Mouse (Mus musculus) forebrain, embryonic 12.5 days (tissue): ENCODE measurements around the gene Nav3. TPM values are rescaled to one million over a fixed set of nuclear protein-coding genes. Genes with fewer than 3 reads are reported as not detected.

Experiments used
- ATAC-seq: fragments of 200-750 bp; cut with Nextera tagmentation; 2 replicates; pipeline ENCODE4 v1.8.0; 2017; ENCODE audit warnings: moderate TSS enrichment; ENCODE audit not compliant: low FRiP score
- H3K27ac ChIP-seq: fragments of 300-500 bp; sonication (generic); 2 replicates; pipeline ENCODE4 v1.5.1; 2016; ENCODE audit warnings: mild to moderate bottlenecking
- H3K27me3 ChIP-seq: fragments of 300-500 bp; sonication (generic); 2 replicates; pipeline ENCODE4 v1.6.1; 2016; ENCODE audit warnings: mild to moderate bottlenecking
- H3K36me3 ChIP-seq: fragments of 300-500 bp; sonication (generic); replicated peaks from 2 replicates; pipeline ENCODE4 v1.6.1; 2016; ENCODE audit warnings: mild to moderate bottlenecking
- H3K4me1 ChIP-seq: fragments of 300-500 bp; sonication (generic); 2 replicates; pipeline ENCODE4 v1.6.1; 2016
- H3K4me2 ChIP-seq: fragments of 300-500 bp; sonication (generic); 2 replicates; pipeline ENCODE4 v1.6.1; 2016; ENCODE audit warnings: mild to moderate bottlenecking, moderate library complexity
- H3K4me3 ChIP-seq: fragments of 300-500 bp; sonication (generic); replicated peaks from 2 replicates; pipeline ENCODE4 v1.5.1; 2016; ENCODE audit warnings: mild to moderate bottlenecking
- H3K9ac ChIP-seq: fragments of 300-500 bp; sonication (generic); 2 replicates; pipeline ENCODE4 v1.6.1; 2016; ENCODE audit warnings: mild to moderate bottlenecking
- H3K9me3 ChIP-seq: fragments of 300-500 bp; sonication (generic); 2 replicates; pipeline ENCODE4 v1.6.1; 2016
- whole genome bisulfite sequencing: fragments of 180-500 bp; shearing (Covaris S2); methylation state at CpG from one replicate; pipeline ENCODE4 v1.1.7; 2016; 5-methylcytosine and 5-hydroxymethylcytosine counted together
- polyA plus RNA-seq: library from polyadenylated mRNA; unstranded; fragments of >200 nt; fragmentation: Nextera tagmentation; extraction: Ambion mirVana; gene quantifications from 2 replicates; pipeline ENCODE4 v1.2.1, GENCODE M21; 2016

Nav3 gene
- polyA plus RNA-seq, 1 experiment from 2014 or later, result 10.7 TPM

- no peak overlapping the region for H3K4me3 ChIP-seq
- H3K9ac ChIP-seq, result no peak overlapping the region
- H3K9me3 ChIP-seq, result 0 out of 2 replicates have a peak, but pooled peaks cover 5% of the 10 kb centered on the region
- ATAC-seq, result peak; percentile 55; the same call in 1 of the 2 replicates
- no peaks in the 10 kb centered on the region for H3K27me3 ChIP-seq
- no peak overlapping the region for H3K27ac ChIP-seq
- no peaks in the 10 kb centered on the region for H3K36me3 ChIP-seq
- no peaks in the 10 kb centered on the region for H3K4me1 ChIP-seq
- WGBS, result 53% methylated on average over 3 of the region's 3 CpGs
- H3K4me2 ChIP-seq, result no peak overlapping the region
Observed at GRCm38 (mm10) chr10:109746901-109747300, 709.1 kb downstream of the Nav3 start.

- Histone ChIP-seq H3K27ac (no peak overlapping the region), H3K4me2 (no peak overlapping the region), H3K36me3 (no peaks in the 10 kb centered on the region), H3K9ac (no peak overlapping the region), H3K4me1 (no peaks in the 10 kb centered on the region), H3K27me3 (no peaks in the 10 kb centered on the region), H3K4me3 (no peak overlapping the region), H3K9me3 (0 out of 2 replicates have a peak, but pooled peaks cover 5% of the 10 kb centered on the region)
- ATAC-seq, result no peak
- WGBS, result 55% methylated on average over 2 of the region's 2 CpGs
Observed at GRCm38 (mm10) chr10:109741664-109742063, 714.3 kb downstream of the Nav3 start.

- no peaks in the 10 kb centered on the region for H3K4me1 ChIP-seq
- H3K27ac ChIP-seq, result no peak overlapping the region
- WGBS, result 38% methylated on average over 3 of the region's 3 CpGs
- no peaks in the 10 kb centered on the region for H3K27me3 ChIP-seq
- H3K9me3 ChIP-seq, result 0 out of 2 replicates have a peak, but pooled peaks cover 5% of the 10 kb centered on the region
- no peaks in the 10 kb centered on the region for H3K36me3 ChIP-seq
- ATAC-seq, result no peak
- no peak overlapping the region for H3K9ac ChIP-seq
- no peak overlapping the region for H3K4me2 ChIP-seq
- no peak overlapping the region for H3K4me3 ChIP-seq
Observed at GRCm38 (mm10) chr10:109740326-109740725, 715.7 kb downstream of the Nav3 start.

DNA sequence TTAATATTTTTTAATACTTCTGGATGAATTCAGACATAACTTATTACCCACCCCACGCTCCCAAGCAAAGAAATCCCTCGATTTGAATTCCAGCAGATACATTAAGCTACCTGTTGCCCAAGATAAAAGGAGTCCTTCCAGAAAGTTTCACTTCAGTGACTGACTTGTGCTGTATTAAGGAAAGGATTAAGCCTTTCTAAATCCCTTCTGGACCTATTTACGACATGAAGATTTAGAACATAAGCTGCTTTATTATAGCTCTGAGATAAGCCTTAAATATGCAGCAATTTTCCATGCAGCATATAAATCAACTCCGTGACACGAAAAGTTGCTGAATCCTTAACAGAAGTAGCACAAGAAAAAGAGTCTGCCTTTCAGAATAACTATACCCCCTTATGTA, 732.4 kb downstream of the Nav3 start:
- Histone ChIP-seq H3K4me3 (no peak overlapping the region), H3K4me1 (no peaks in the 10 kb centered on the region), H3K36me3 (no peaks in the 10 kb centered on the region), H3K9ac (no peak overlapping the region), H3K4me2 (no peak overlapping the region), H3K9me3 (no peaks in the 10 kb centered on the region), H3K27ac (no peak overlapping the region), H3K27me3 (no peaks in the 10 kb centered on the region)
- no peak for ATAC-seq
- WGBS, result 69% methylated on average over 5 of the region's 5 CpGs

- ATAC-seq, result no peak
Observed at GRCm38 (mm10) chr10:109718808-109719207, 737.2 kb downstream of the Nav3 start.

DNA sequence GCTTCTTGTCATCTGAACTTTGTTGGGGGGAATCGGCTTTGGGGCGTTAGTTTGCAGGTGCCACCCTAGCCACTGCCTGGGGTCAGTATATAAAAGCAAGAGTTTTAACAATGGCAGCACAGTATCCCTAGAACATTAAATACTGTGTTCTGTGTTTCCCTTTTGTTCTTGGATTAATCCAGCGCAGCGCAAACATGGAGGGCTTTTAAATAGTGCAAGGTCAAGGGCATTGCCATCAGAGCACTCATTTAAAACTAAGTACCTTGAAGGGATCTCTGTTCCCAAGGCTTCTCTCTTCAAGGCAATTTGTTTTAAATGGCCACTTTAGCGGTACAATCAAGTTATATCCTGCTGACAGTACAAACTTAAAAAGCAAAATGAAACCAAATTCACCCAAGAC, 737.6 kb downstream of the Nav3 start:
- WGBS, result 18% methylated on average over 5 of the region's 5 CpGs
- H3K27me3 ChIP-seq, result no peaks in the 10 kb centered on the region

More at GRCm38 (mm10) chr10:109718808-109719207, 737.2 kb downstream of the Nav3 start:
- no peak overlapping the region for H3K9ac ChIP-seq
- no peak overlapping the region for H3K4me2 ChIP-seq
- H3K4me3 ChIP-seq, result no peak overlapping the region
- H3K36me3 ChIP-seq, result no peaks in the 10 kb centered on the region
- H3K9me3 ChIP-seq, result no peaks in the 10 kb centered on the region
- H3K27me3 ChIP-seq, result no peaks in the 10 kb centered on the region
- WGBS, result 47% methylated on average over 2 of the region's 2 CpGs
- H3K27ac ChIP-seq, result no peak overlapping the region
- peaks cover 6% of the 10 kb centered on the region; the same call in 1 of the 2 replicates for H3K4me1 ChIP-seq

DNA sequence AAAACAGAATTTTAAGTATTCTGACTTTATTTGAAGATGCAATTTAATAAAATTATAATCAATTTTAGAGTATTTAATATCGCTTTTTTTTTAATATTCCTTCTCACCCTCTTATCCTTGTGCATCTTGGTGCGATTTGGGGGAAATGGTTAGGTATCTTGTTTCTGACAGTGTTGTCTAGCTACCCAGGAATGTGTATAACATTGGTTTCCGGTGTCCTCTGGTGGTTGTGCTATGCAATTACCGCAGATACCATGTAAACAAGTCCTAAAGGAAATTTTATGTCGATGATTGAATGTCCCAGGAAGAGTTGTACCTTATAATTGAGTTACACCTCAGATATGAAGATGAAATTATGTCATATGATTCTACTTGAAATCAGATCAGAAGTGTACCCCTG, 743.0 kb downstream of the Nav3 start:
- peak; percentile 82; the same call in 1 of the 2 replicates for ATAC-seq
- whole genome bisulfite sequencing, result 41% methylated on average over 5 of the region's 5 CpGs

More for the DNA sequence above, 737.6 kb downstream of the Nav3 start:
- ATAC-seq, result peak; percentile 39; the same call in 1 of the 2 replicates
- Histone ChIP-seq H3K27ac (no peak overlapping the region), H3K4me3 (no peak overlapping the region), H3K36me3 (no peaks in the 10 kb centered on the region), H3K9me3 (no peaks in the 10 kb centered on the region), H3K4me2 (no peak overlapping the region), H3K9ac (no peak overlapping the region), H3K4me1 (peaks cover 6% of the 10 kb centered on the region; the same call in 1 of the 2 replicates)

GRCm38 (mm10) chr10:109699771-109700335, 756.2 kb downstream of the Nav3 start:
- H3K9me3 ChIP-seq, result no peaks in the 10 kb centered on the region
- 47% methylated on average over 3 of the region's 3 CpGs for WGBS
- H3K4me1 ChIP-seq, result no peaks in the 10 kb centered on the region
- H3K9ac ChIP-seq, result no peak overlapping the region
- H3K36me3 ChIP-seq, result no peaks in the 10 kb centered on the region
- H3K27ac ChIP-seq, result no peak overlapping the region
- H3K4me2 ChIP-seq, result no peak overlapping the region
- ATAC-seq, result no peak
- no peaks in the 10 kb centered on the region for H3K27me3 ChIP-seq
- H3K4me3 ChIP-seq, result no peak overlapping the region

More for the DNA sequence above, 743.0 kb downstream of the Nav3 start:
- Histone ChIP-seq H3K9me3 (no peaks in the 10 kb centered on the region), H3K27me3 (no peaks in the 10 kb centered on the region), H3K4me2 (no peak overlapping the region), H3K4me3 (no peak overlapping the region), H3K36me3 (no peaks in the 10 kb centered on the region), H3K4me1 (peaks cover 1% of the 10 kb centered on the region; the same call in 1 of the 2 replicates), H3K27ac (no peak overlapping the region), H3K9ac (no peak overlapping the region)

GRCm38 (mm10) chr10:109690564-109690963, 765.4 kb downstream of the Nav3 start:
- WGBS, result 81% methylated on average over 3 of the region's 3 CpGs
- no peak overlapping the region for H3K27ac ChIP-seq
- H3K9ac ChIP-seq, result no peak overlapping the region
- no peaks in the 10 kb centered on the region for H3K27me3 ChIP-seq
- H3K4me3 ChIP-seq, result no peak overlapping the region
- no peaks in the 10 kb centered on the region for H3K9me3 ChIP-seq
- no peaks in the 10 kb centered on the region for H3K36me3 ChIP-seq
- H3K4me2 ChIP-seq, result no peak overlapping the region
- no peaks in the 10 kb centered on the region; the same call in 1 of the 2 replicates for H3K4me1 ChIP-seq
- ATAC-seq, result no peak

DNA sequence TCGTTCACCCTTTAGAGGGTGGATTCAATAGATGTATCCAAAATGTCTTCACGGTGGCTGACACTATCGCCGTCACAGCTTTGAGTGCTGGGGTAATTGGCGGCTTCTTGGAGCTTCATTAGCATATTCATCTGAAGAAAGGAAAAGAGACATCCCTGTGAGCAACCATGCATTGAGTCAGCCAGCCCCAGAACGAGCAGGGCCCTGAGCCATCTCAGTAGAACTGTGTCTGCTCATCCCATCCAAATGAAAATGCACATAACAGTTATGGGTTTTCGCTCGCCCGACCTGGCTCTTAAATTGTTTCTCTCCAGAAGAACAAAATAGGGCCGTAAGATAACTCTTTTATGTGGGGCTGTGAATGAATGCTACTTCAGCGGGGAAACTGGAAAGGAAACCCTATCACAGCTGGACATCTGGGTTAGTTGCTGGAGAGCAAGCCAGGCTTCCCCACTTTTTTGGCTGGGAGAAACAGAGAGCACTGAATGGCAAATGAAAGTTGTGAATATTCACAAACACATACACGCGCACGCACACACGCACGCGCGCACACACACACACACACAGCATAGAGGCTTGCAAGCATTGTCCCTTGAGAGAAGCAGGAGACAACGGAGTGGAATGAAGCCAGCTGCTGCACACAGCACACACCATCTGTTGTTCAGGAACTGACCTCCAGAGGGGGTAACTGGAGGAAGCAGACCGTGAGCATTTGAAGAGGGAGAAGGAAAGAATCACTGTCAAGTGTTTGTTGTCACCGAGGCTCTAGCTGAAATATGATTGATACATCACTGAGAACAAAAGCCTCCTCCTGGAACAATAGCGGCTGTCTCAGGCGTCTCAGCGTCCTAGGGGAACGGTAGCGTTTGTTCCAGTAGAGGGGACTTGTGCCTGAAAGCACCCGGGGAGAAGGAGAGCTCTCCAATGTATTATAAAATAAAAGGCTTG, 771.6 kb downstream of the Nav3 start:
- H3K9me3 ChIP-seq, result no peaks in the 10 kb centered on the region
- 18% methylated on average over 27 of the region's 27 CpGs for WGBS

DNA sequence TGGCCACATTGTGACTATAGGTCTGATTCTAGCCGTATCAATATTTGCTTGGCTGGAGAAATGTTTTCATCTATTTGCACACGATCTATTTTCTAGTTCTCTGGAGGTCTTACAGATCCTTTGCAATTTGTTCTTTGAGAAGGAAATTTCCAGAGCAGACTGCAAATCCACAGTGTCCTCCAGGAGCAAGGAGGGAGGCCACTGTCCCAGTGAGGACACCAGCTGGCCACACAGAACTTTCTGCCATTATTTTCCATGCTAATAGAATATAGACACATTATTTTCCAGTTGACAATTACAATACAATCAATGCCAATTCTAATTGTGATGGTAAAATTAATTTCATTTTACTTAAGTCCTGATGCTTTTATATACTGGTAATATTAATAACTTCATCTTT, 783.1 kb downstream of the Nav3 start:
- Histone ChIP-seq H3K4me3 (no peak overlapping the region), H3K9ac (no peak overlapping the region), H3K36me3 (no peaks in the 10 kb centered on the region), H3K27ac (no peak overlapping the region), H3K4me2 (no peak overlapping the region), H3K4me1 (no peaks in the 10 kb centered on the region), H3K9me3 (no peaks in the 10 kb centered on the region), H3K27me3 (no peaks in the 10 kb centered on the region)
- no peak for ATAC-seq
- WGBS, result 93% methylated on average over 2 of the region's 2 CpGs

More for the DNA sequence above, 771.6 kb downstream of the Nav3 start:
- 0 out of 2 replicates have a peak overlapping the region, but pooled peaks have one; percentile 17 for H3K9ac ChIP-seq
- no peaks in the 10 kb centered on the region for H3K27me3 ChIP-seq
- H3K4me3 ChIP-seq, result peak overlapping the region; percentile 20
- peak overlapping the region; percentile 89 for H3K27ac ChIP-seq
- peaks cover 19% of the 10 kb centered on the region for H3K4me1 ChIP-seq
- H3K4me2 ChIP-seq, result peak overlapping the region; percentile 47
- ATAC-seq, result peak; percentile 97
- no peaks in the 10 kb centered on the region for H3K36me3 ChIP-seq

GRCm38 (mm10) chr10:109667453-109667852, 788.6 kb downstream of the Nav3 start:
- H3K4me2 ChIP-seq, result no peak overlapping the region
- no peak overlapping the region for H3K4me3 ChIP-seq
- H3K9me3 ChIP-seq, result no peaks in the 10 kb centered on the region
- ATAC-seq, result no peak
- H3K27ac ChIP-seq, result no peak overlapping the region
- H3K9ac ChIP-seq, result no peak overlapping the region
- 84% methylated on average over 4 of the region's 4 CpGs for WGBS
- peaks cover 3% of the 10 kb centered on the region; the same call in 1 of the 2 replicates for H3K4me1 ChIP-seq
- H3K27me3 ChIP-seq, result no peaks in the 10 kb centered on the region
- no peaks in the 10 kb centered on the region for H3K36me3 ChIP-seq
